9 mouse cellular contexts compared by ENCODE assay signal in the genomic region with DNA sequence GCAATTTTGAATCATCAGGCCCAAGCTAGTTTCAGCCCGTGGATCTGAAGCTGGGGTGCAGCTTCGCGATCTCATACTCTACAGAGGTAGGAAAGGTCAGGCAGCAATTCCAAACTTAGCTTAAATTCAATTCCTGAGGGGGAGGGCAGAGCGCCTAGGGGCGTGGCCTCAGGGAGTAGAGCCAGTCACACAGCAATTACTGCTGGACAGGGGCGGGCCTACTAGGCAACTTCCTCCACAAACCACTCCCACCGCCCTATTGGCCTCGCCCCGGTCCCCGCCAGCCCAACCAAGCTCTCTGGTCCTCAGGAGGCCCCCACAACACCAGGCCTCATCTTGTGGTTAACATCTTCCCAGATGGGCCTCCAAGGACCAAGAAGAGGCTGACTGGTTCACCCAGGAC. TPM values are rescaled to one million over a fixed set of nuclear protein-coding genes. Genes with fewer than 3 reads are reported as not detected.
A peak's percentile ranks its signal among the peaks of the same experiment; 100 is the strongest.
DNase-seq lines count a peak whose midpoint lies in the region; ATAC-seq and TF ChIP-seq lines count a peak whose summit lies in the region.
"Had no signal": no experiment of that assay in that cellular context is flagged by ENCODE, and none has a peak within 500 bp of the region (broad histone marks: within the 10 kb centered on the region; RNA-seq: fewer than 3 reads in every experiment).

No protein-coding gene starts in this region.

- WGBS in intestine, postnatal 0 days = 21% methylated on average over 10 of the region's 10 CpGs
- WGBS in lung, embryonic 14.5 days = 35% methylated on average over 10 of the region's 10 CpGs
- WGBS in spleen, adult 2 months = 10% methylated on average over 10 of the region's 10 CpGs
- WGBS in midbrain, embryonic 15.5 days = 37% methylated on average over 10 of the region's 10 CpGs

- peak overlapping the region; percentile 53 for H3K4me2 ChIP-seq in intestine, postnatal 0 days (replicated peaks; ENCODE audit: low read depth)
- peak overlapping the region; percentile 52 for H3K4me2 ChIP-seq in lung, embryonic 14.5 days
- no peak overlapping the region for H3K4me2 ChIP-seq in midbrain, embryonic 15.5 days

- H3K9ac ChIP-seq in intestine, postnatal 0 days (ENCODE audit: low read depth, low read length) = 0 out of 2 replicates have a peak overlapping the region, but pooled peaks have one; percentile 2
- no peak overlapping the region for H3K9ac ChIP-seq in lung, embryonic 14.5 days
- H3K9ac ChIP-seq in midbrain, embryonic 15.5 days = no peak overlapping the region

- no peaks in the 10 kb centered on the region for H3K9me3 ChIP-seq in G1E (replicated peaks)
- no peaks in the 10 kb centered on the region for H3K9me3 ChIP-seq in intestine, postnatal 0 days (ENCODE audit: control insufficient read depth)
- H3K9me3 ChIP-seq in lung, embryonic 14.5 days (ENCODE audit: low read depth, low read length) = no peaks in the 10 kb centered on the region
- H3K9me3 ChIP-seq in midbrain, embryonic 15.5 days = no peaks in the 10 kb centered on the region

- ATAC-seq in G1E (ENCODE audit: extremely low read depth, insufficient number of reproducible peaks, low FRiP score, poor library complexity, severe bottlenecking) = peak; percentile 84
- peak; percentile 60 for ATAC-seq in intestine, postnatal 0 days
- no peak for ATAC-seq in lung, embryonic 14.5 days (ENCODE audit: insufficient read depth)
- ATAC-seq in midbrain, embryonic 15.5 days (replicated peaks) = no peak

- no peak for TF ChIP-seq CTCF in G1E (IDR thresholded peaks at IDR 0.05; ENCODE audit: low read depth, low read length)
- TF ChIP-seq CTCF in intestine, postnatal 0 days (IDR thresholded peaks at IDR 0.05; ENCODE audit: low read depth) = no peak
- no peak for TF ChIP-seq CTCF in lung, embryonic 14.5 days (IDR thresholded peaks at IDR 0.05; ENCODE audit: low read depth)
- TF ChIP-seq CTCF in spleen, adult 2 months (IDR thresholded peaks at IDR 0.05; ENCODE audit: extremely low read depth, insufficient read depth, insufficient read length, insufficient replicate concordance) = no peak

- DNase-seq in A20 (ENCODE audit: low read depth, low spot score) (peak; percentile 91), G1E (ENCODE audit: low spot score) (peak; percentile 91)
- DNase-seq in forelimb bud, embryonic 11.5 days (ENCODE audit: low read depth, low spot score) = peak; percentile 32
- peak; percentile 59 for DNase-seq in lung, embryonic 14.5 days
- peak in 1 of 2 experiments; percentile 73 for DNase-seq in spleen, adult 2 months (ENCODE audit: low read depth in 1 of 2, low spot score in 2 of 2)
- DNase-seq in cerebellum, postnatal 25 days = no peak

- no peaks in the 10 kb centered on the region for H3K27me3 ChIP-seq in G1E (ENCODE audit: insufficient read depth, low read length)
- no peaks in the 10 kb centered on the region for H3K27me3 ChIP-seq in intestine, postnatal 0 days (replicated peaks; ENCODE audit: control insufficient read depth, insufficient read depth, low read length)
- H3K27me3 ChIP-seq in lung, embryonic 14.5 days (ENCODE audit: insufficient read depth, low read length) = no peaks in the 10 kb centered on the region
- H3K27me3 ChIP-seq in spleen, adult 2 months (ENCODE audit: control insufficient read depth, insufficient read depth, low read length) = no peaks in the 10 kb centered on the region
- H3K27me3 ChIP-seq in midbrain, embryonic 15.5 days (replicated peaks) = no peaks in the 10 kb centered on the region

- no peak overlapping the region for H3K27ac ChIP-seq in intestine, postnatal 0 days (ENCODE audit: low read depth, low read length)
- H3K27ac ChIP-seq in lung, embryonic 14.5 days (ENCODE audit: low read depth) = peak overlapping the region; percentile 45; the same call in 1 of the 2 replicates
- H3K27ac ChIP-seq in spleen, adult 2 months (ENCODE audit: insufficient read depth, low read length) = peak overlapping the region; percentile 24; the same call in 1 of the 2 replicates
- no peak overlapping the region for H3K27ac ChIP-seq in midbrain, embryonic 15.5 days

- TF ChIP-seq POLR2A in spleen, adult 2 months (IDR thresholded peaks at IDR 0.05; ENCODE audit: low read depth, low read length) = no peak

- peaks cover 87% of the 10 kb centered on the region for H3K4me1 ChIP-seq in G1E (ENCODE audit: insufficient read depth, low read depth, low read length)
- H3K4me1 ChIP-seq in intestine, postnatal 0 days (replicated peaks; ENCODE audit: control insufficient read depth, insufficient read depth, low read length) = peaks cover 17% of the 10 kb centered on the region; the same call in 1 of the 2 replicates
- peaks cover 24% of the 10 kb centered on the region for H3K4me1 ChIP-seq in lung, embryonic 14.5 days (ENCODE audit: insufficient read depth)
- peaks cover 30% of the 10 kb centered on the region for H3K4me1 ChIP-seq in spleen, adult 2 months (ENCODE audit: control insufficient read depth, insufficient read depth, insufficient read length)
- H3K4me1 ChIP-seq in midbrain, embryonic 15.5 days = peaks cover 42% of the 10 kb centered on the region

- H3K36me3 ChIP-seq in G1E (replicated peaks) = peaks cover 84% of the 10 kb centered on the region
- peaks cover 8% of the 10 kb centered on the region; the same call in 1 of the 2 replicates for H3K36me3 ChIP-seq in intestine, postnatal 0 days (ENCODE audit: control insufficient read depth, insufficient read depth)
- peaks cover 16% of the 10 kb centered on the region for H3K36me3 ChIP-seq in lung, embryonic 14.5 days (ENCODE audit: insufficient read depth)
- peaks cover 8% of the 10 kb centered on the region for H3K36me3 ChIP-seq in spleen, adult 2 months (ENCODE audit: control insufficient read depth, insufficient read depth, low read length)
- H3K36me3 ChIP-seq in midbrain, embryonic 15.5 days (replicated peaks) = no peaks in the 10 kb centered on the region

- peak overlapping the region; percentile 70 for H3K4me3 ChIP-seq in G1E (ENCODE audit: low read depth, low read length)
- peak overlapping the region; percentile 6; the same call in 1 of the 2 replicates for H3K4me3 ChIP-seq in intestine, postnatal 0 days (ENCODE audit: low read depth, low read length)
- peak overlapping the region; percentile 18; the same call in 1 of the 2 replicates for H3K4me3 ChIP-seq in lung, embryonic 14.5 days (ENCODE audit: low read depth, low read length)
- H3K4me3 ChIP-seq in spleen, adult 2 months (ENCODE audit: extremely low read depth, insufficient read depth, insufficient read length) = peak overlapping the region; percentile 34
- H3K4me3 ChIP-seq in midbrain, embryonic 15.5 days = no peak overlapping the region

RNA-seq across cellular contexts. Expression of gene Klf16, which starts 7.5 kb away (rescaled TPM):
- total RNA-seq in G1E (2014; fragmentation: Nextera tagmentation) = 10.8 and 14.0 TPM in 2 replicates
- total RNA-seq in G1E (2017) = 6.1 and 8.1 TPM in 2 replicates
- polyA plus RNA-seq in G1E (2012) = 105 and 141 TPM in 2 replicates
- 4.8 and 5.3 TPM in 2 replicates for polyA plus RNA-seq in intestine, postnatal 0 days (2015; fragmentation: Nextera tagmentation; extraction: Ambion mirVana)
- 9.5 and 11.8 TPM in 2 replicates for polyA plus RNA-seq in lung, embryonic 14.5 days (2014; fragmentation: Nextera tagmentation; extraction: Ambion mirVana)
- polyA plus RNA-seq in spleen, adult 2 months (2012; rRNA removed) = 27.9 and 41.8 TPM in 2 replicates
- 6.0 and 6.3 TPM in 2 replicates for polyA plus RNA-seq in midbrain, embryonic 15.5 days (2015; fragmentation: Nextera tagmentation; extraction: Ambion mirVana)

RNA-seq across cellular contexts. Expression of gene Rexo1, which starts 8.3 kb away (rescaled TPM):
- total RNA-seq in G1E (2014; fragmentation: Nextera tagmentation) = 62.1 and 68.3 TPM in 2 replicates
- 10.9 and 14.3 TPM in 2 replicates for total RNA-seq in G1E (2017)
- 148 and 173 TPM in 2 replicates for polyA plus RNA-seq in G1E (2012)
- 9.1 and 10.1 TPM in 2 replicates for polyA plus RNA-seq in intestine, postnatal 0 days (2015; fragmentation: Nextera tagmentation; extraction: Ambion mirVana)
- polyA plus RNA-seq in lung, embryonic 14.5 days (2014; fragmentation: Nextera tagmentation; extraction: Ambion mirVana) = 27.8 and 34.5 TPM in 2 replicates
- polyA plus RNA-seq in spleen, adult 2 months (2012; rRNA removed) = 78.0 and 95.1 TPM in 2 replicates
- polyA plus RNA-seq in midbrain, embryonic 15.5 days (2015; fragmentation: Nextera tagmentation; extraction: Ambion mirVana) = 33.9 and 35.0 TPM in 2 replicates

RNA-seq across cellular contexts. Expression of gene Abhd17a, which starts 20.5 kb away (rescaled TPM):
- total RNA-seq in G1E (2014; fragmentation: Nextera tagmentation) (12.4 and 14.6 TPM in 2 replicates), G1E (2017) (37.8 and 44.0 TPM in 2 replicates)
- 574 and 928 TPM in 2 replicates for polyA plus RNA-seq in G1E (2012)
- polyA plus RNA-seq in intestine, postnatal 0 days (2015; fragmentation: Nextera tagmentation; extraction: Ambion mirVana) = 116 and 117 TPM in 2 replicates
- polyA plus RNA-seq in lung, embryonic 14.5 days (2014; fragmentation: Nextera tagmentation; extraction: Ambion mirVana) = 151 and 153 TPM in 2 replicates
- polyA plus RNA-seq in spleen, adult 2 months (2012; rRNA removed) = 220 and 302 TPM in 2 replicates
- 126 and 152 TPM in 2 replicates for polyA plus RNA-seq in midbrain, embryonic 15.5 days (2015; fragmentation: Nextera tagmentation; extraction: Ambion mirVana)

RNA-seq across cellular contexts. Expression of gene Atp8b3, which starts 30.7 kb away (rescaled TPM):
- total RNA-seq in G1E (2014; fragmentation: Nextera tagmentation) = not detected in 2 replicates
- total RNA-seq in G1E (2017) = 0.05 and 0.06 TPM in 2 replicates
- polyA plus RNA-seq in G1E (2012) = 0.02 TPM in 1 of 2 replicates, not detected in the other
- 0.03 TPM in 2 replicates for polyA plus RNA-seq in intestine, postnatal 0 days (2015; fragmentation: Nextera tagmentation; extraction: Ambion mirVana)
- 0.09 and 0.14 TPM in 2 replicates for polyA plus RNA-seq in lung, embryonic 14.5 days (2014; fragmentation: Nextera tagmentation; extraction: Ambion mirVana)
- polyA plus RNA-seq in spleen, adult 2 months (2012; rRNA removed) = 0.01 and 0.04 TPM in 2 replicates
- 0.90 and 1.2 TPM in 2 replicates for polyA plus RNA-seq in midbrain, embryonic 15.5 days (2015; fragmentation: Nextera tagmentation; extraction: Ambion mirVana)
- polyA plus RNA-seq: large intestine, adult 2 months had no signal

RNA-seq across cellular contexts. Expression of gene Scamp4, which starts 33.0 kb away (rescaled TPM):
- 37.5 and 39.4 TPM in 2 replicates for total RNA-seq in G1E (2014; fragmentation: Nextera tagmentation)
- total RNA-seq in G1E (2017) = 12.7 and 12.9 TPM in 2 replicates
- 72.8 and 87.0 TPM in 2 replicates for polyA plus RNA-seq in G1E (2012)
- 86.5 and 88.5 TPM in 2 replicates for polyA plus RNA-seq in intestine, postnatal 0 days (2015; fragmentation: Nextera tagmentation; extraction: Ambion mirVana)
- 90.5 and 92.8 TPM in 2 replicates for polyA plus RNA-seq in lung, embryonic 14.5 days (2014; fragmentation: Nextera tagmentation; extraction: Ambion mirVana)
- 94.8 and 110 TPM in 2 replicates for polyA plus RNA-seq in spleen, adult 2 months (2012; rRNA removed)
- polyA plus RNA-seq in midbrain, embryonic 15.5 days (2015; fragmentation: Nextera tagmentation; extraction: Ambion mirVana) = 65.0 and 66.2 TPM in 2 replicates

Comparison
In these comparisons a context has a peak if more than half of its experiments do, and no peak if none do; other contexts are left out.
1. DNase-seq: peak in A20 (single experiment), G1E (single experiment), forelimb bud, embryonic 11.5 days (single experiment) and lung, embryonic 14.5 days (single experiment); none in cerebellum, postnatal 25 days (0 of 2).
2. ATAC-seq: peak in G1E (single experiment) and intestine, postnatal 0 days (single experiment); none in lung, embryonic 14.5 days (single experiment) and midbrain, embryonic 15.5 days (single experiment).
3. H3K27ac ChIP-seq: peak in lung, embryonic 14.5 days (single experiment) and spleen, adult 2 months (single experiment); none in intestine, postnatal 0 days (single experiment) and midbrain, embryonic 15.5 days (single experiment).